Mouse (Mus musculus) MEL (cell line): ENCODE results near the gene Tapbp. TPM values are rescaled to one million over a fixed set of nuclear protein-coding genes. Genes with fewer than 3 reads are reported as not detected.
"Not testable (repeated sequence)": the region's sequence is repeated elsewhere in the genome, so short reads cannot be mapped to it uniquely, and the experiment has no call there.

ENCODE experiments used
- DNase-seq: peaks from one replicate; pipeline ENCODE4 v3.0.0; 2011; ENCODE audit warnings: low read depth, low spot score
- H3K27ac ChIP-seq: 2 replicates; pipeline ENCODE4 v1.5.1; 2012; ENCODE audit warnings: low read depth, mild to moderate bottlenecking, control low read depth, low read length, moderate library complexity; ENCODE audit not compliant: control insufficient read depth
- H3K27me3 ChIP-seq, 2 experiments: fragments of 150-350 bp in 1 of 2; sonication (generic) in 1 of 2; 2 replicates each; pipeline ENCODE4 v1.6.1; 2012; ENCODE audit warnings: low read length in 2 of 2, mild to moderate bottlenecking in 2 of 2, improper control_type of control experiment in 1 of 2, moderate library complexity in 1 of 2; ENCODE audit not compliant: insufficient read depth in 2 of 2, control insufficient read depth in 1 of 2
- H3K36me3 ChIP-seq, 2 experiments: 2 replicates each; pipeline ENCODE4 v1.6.1; 2012 to 2014; ENCODE audit warnings: low read length in 2 of 2, improper control_type of control experiment in 1 of 2, inconsistent platforms in 1 of 2, mild to moderate bottlenecking in 1 of 2; ENCODE audit not compliant: insufficient read depth in 2 of 2, control insufficient read depth in 1 of 2
- H3K4me1 ChIP-seq, 2 experiments: fragments of 150-350 bp in 1 of 2; sonication (generic) in 1 of 2; 2 replicates each; pipeline ENCODE4 v1.6.1; 2012; ENCODE audit warnings: low read length in 2 of 2, improper control_type of control experiment in 1 of 2, mild to moderate bottlenecking in 1 of 2; ENCODE audit not compliant: insufficient read depth in 2 of 2, control insufficient read depth in 1 of 2
- H3K4me3 ChIP-seq, 2 experiments: fragments of 150-350 bp in 1 of 2; sonication (generic) in 1 of 2; 2 replicates each; pipeline ENCODE4 v1.5.1; 2012; ENCODE audit warnings: low read depth in 2 of 2, low read length in 2 of 2, mild to moderate bottlenecking in 2 of 2, moderate library complexity in 2 of 2, control low read depth in 1 of 2, improper control_type of control experiment in 1 of 2; ENCODE audit not compliant: control insufficient read depth in 1 of 2, insufficient read depth in 1 of 2
- H3K79me2 ChIP-seq: 2 replicates; pipeline ENCODE4 v1.6.1; 2012; ENCODE audit warnings: mild to moderate bottlenecking, low read length, moderate library complexity; ENCODE audit not compliant: control insufficient read depth, poor library complexity, insufficient read depth
- H3K9ac ChIP-seq: 2 replicates; pipeline ENCODE4 v1.6.1; 2012; ENCODE audit warnings: low read depth, mild to moderate bottlenecking, control low read depth, low read length, moderate library complexity; ENCODE audit not compliant: control insufficient read depth, poor library complexity, severe bottlenecking
- H3K9me3 ChIP-seq: fragments of 150-350 bp; sonication (generic); replicated peaks from 2 replicates; pipeline ENCODE4 v1.6.1; 2012; ENCODE audit warnings: mild to moderate bottlenecking, low read length, improper control_type of control experiment, moderate library complexity; ENCODE audit not compliant: insufficient read depth
- CTCF ChIP-seq, 3 experiments: IDR thresholded peaks in 2 of 3; conservative IDR thresholded peaks in 1 of 3; 2 replicates each; pipeline ENCODE4 v1.5.1; 2011 to 2012; ENCODE audit warnings: low read length in 3 of 3, low read depth in 2 of 3, mild to moderate bottlenecking in 2 of 3, improper control_type of control experiment in 1 of 3, inconsistent platforms in 1 of 3, mixed read lengths in 1 of 3, moderate library complexity in 1 of 3; ENCODE audit not compliant: control insufficient read depth in 1 of 3, insufficient read depth in 1 of 3, poor library complexity in 1 of 3, severe bottlenecking in 1 of 3
- E2F4 ChIP-seq: IDR thresholded peaks from 2 replicates; pipeline ENCODE4 v1.6.1; 2011; ENCODE audit warnings: low read depth, low read length, improper control_type of control experiment, borderline replicate concordance
- GABPA ChIP-seq: IDR thresholded peaks from 2 replicates; pipeline ENCODE4 v1.6.1; 2012; ENCODE audit warnings: low read depth, mild to moderate bottlenecking, inconsistent platforms, low read length, improper control_type of control experiment, moderate library complexity
- GATA1 ChIP-seq: IDR thresholded peaks from 2 replicates; pipeline ENCODE4 v1.6.1; 2011; ENCODE audit warnings: low read depth, low read length, improper control_type of control experiment
- JUND ChIP-seq: IDR thresholded peaks from 2 replicates; pipeline ENCODE4 v1.6.1; 2011; ENCODE audit warnings: low read depth, mild to moderate bottlenecking, improper control_type of control experiment, low read length
- MAX ChIP-seq: IDR thresholded peaks from 2 replicates; pipeline ENCODE4 v1.6.1; 2011; ENCODE audit warnings: low read length, improper control_type of control experiment
- MXI1 ChIP-seq: IDR thresholded peaks from 2 replicates; pipeline ENCODE4 v1.6.1; 2011; ENCODE audit warnings: mild to moderate bottlenecking, low read depth, low read length, improper control_type of control experiment
- MYB ChIP-seq: IDR thresholded peaks from 2 replicates; pipeline ENCODE4 v1.6.1; 2011; ENCODE audit warnings: mild to moderate bottlenecking, low read depth, low read length, improper control_type of control experiment
- POLR2AphosphoS2 ChIP-seq: IDR thresholded peaks from 2 replicates; pipeline ENCODE4 v1.6.1; 2011; ENCODE audit warnings: low read length, improper control_type of control experiment
- POLR2AphosphoS5 ChIP-seq: IDR thresholded peaks from 2 replicates; pipeline ENCODE4 v1.6.1; 2012; ENCODE audit warnings: low read depth, borderline replicate concordance, mild to moderate bottlenecking, inconsistent platforms, low read length, moderate library complexity, mixed read lengths
- RAD21 ChIP-seq: IDR thresholded peaks from 2 replicates; pipeline ENCODE4 v1.6.1; 2011; ENCODE audit warnings: mild to moderate bottlenecking, low read depth, low read length, improper control_type of control experiment
- SIN3A ChIP-seq: IDR thresholded peaks from 2 replicates; pipeline ENCODE4 v1.6.1; 2012; ENCODE audit warnings: low read length, improper control_type of control experiment, inconsistent platforms
- SMC3 ChIP-seq: IDR thresholded peaks from 2 replicates; pipeline ENCODE4 v1.6.1; 2011; ENCODE audit warnings: low read depth, low read length, improper control_type of control experiment
- TCF12 ChIP-seq: IDR thresholded peaks from 2 replicates; pipeline ENCODE4 v1.6.1; 2014; ENCODE audit warnings: low read depth, mild to moderate bottlenecking, inconsistent platforms, low read length, improper control_type of control experiment, moderate library complexity
- USF2 ChIP-seq, 2 experiments: IDR thresholded peaks; 2 replicates each; pipeline ENCODE4 v1.6.1; 2011 to 2012; ENCODE audit warnings: improper control_type of control experiment in 2 of 2, low read length in 2 of 2, borderline replicate concordance in 1 of 2, inconsistent platforms in 1 of 2, low read depth in 1 of 2, mild to moderate bottlenecking in 1 of 2; ENCODE audit not compliant: insufficient read depth in 1 of 2
- polyA plus RNA-seq, 2 experiments: library from polyadenylated mRNA; stranded (reverse) in 1 of 2; unstranded in 1 of 2; fragments of >175 nt in 1 of 2; fragments of >200 nt in 1 of 2; gene quantifications; 2 replicates each; pipeline versions ENCODE4 v1.2.1 to v1.2.4; 2012; ENCODE audit warnings: low replicate concordance in 2 of 2, low read depth in 1 of 2; ENCODE audit not compliant: insufficient read length in 2 of 2, insufficient read depth in 1 of 2, missing spikeins in 1 of 2
- total RNA-seq: library from RNA; depleted of rRNA; stranded (reverse); fragments of 300-350 nt; gene quantifications from 2 replicates; pipeline ENCODE4 v1.2.3, GENCODE M21; 2012

Gene Tapbp
- total and polyA plus RNA-seq, 3 experiments: 24.3 to 33.3 TPM; not detected in 1

DNA sequence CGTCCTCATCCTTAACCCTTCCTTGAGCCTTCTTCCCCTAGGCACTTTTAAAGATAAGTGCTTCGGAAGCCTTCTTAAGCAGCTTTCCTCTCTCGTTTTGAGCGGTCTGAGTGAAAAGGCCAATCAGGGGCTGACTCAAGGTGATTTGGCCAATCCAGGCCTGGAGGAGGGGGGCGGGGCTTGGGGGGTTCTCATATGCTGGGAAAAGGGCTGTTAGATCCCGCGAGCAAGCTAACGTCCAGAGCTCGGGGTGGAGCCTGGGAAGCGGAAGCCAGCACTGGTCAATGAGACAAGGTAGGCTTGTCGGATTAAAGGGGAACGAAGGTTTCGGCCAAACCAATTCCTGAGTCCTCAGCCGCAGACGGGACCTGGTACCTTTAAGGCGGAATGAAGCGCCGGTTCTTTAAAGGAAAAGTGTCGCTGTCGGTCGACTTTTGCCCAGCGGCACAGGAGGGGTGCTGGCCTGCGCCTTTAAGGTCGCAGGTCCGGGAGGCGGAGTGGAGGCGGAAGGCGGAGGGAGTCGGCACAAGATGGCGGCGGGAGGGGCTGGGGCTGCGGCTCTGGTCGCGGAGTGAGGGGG, at the start of gene Tapbp, which contains the start of gene Zbtb22 (continued):
- TF ChIP-seq E2F4: no peak
- TF ChIP-seq GABPA: no peak
- peak in 1 of 2 experiments; percentile 81; a peak in 2 of 4 replicates for TF ChIP-seq USF2 (IDR thresholded peaks at IDR 0.05; ENCODE audit: borderline replicate concordance in 1 of 2, insufficient read depth in 1 of 2, low read depth in 1 of 2, low read length in 2 of 2)

GRCm38 (mm10) chr17:33873537-33873936, 42.2 kb upstream of the Tapbp start, which contains the start of gene Gm7029:
Gene Gm7029, plus strand, starts transcription at chr17:33873837.
- not testable (repeated sequence) for H3K4me1 ChIP-seq, H3K9ac ChIP-seq, H3K36me3 ChIP-seq, H3K27ac ChIP-seq, H3K79me2 ChIP-seq, DNase-seq, H3K27me3 ChIP-seq, H3K9me3 ChIP-seq, H3K4me3 ChIP-seq

GRCm38 (mm10) chr17:33874411-33874810, 41.3 kb upstream of the Tapbp start:
- no peak overlapping the region for H3K27ac ChIP-seq
- no peak for TF ChIP-seq GABPA
- no peak for TF ChIP-seq MYB
- TF ChIP-seq TCF12: no peak
- TF ChIP-seq GATA1: no peak
- TF ChIP-seq MXI1: no peak
- TF ChIP-seq POLR2AphosphoS2: no peak
- TF ChIP-seq POLR2AphosphoS5: no peak
- TF ChIP-seq JUND: no peak
- no peak for TF ChIP-seq SIN3A
- TF ChIP-seq MAX: no peak
- no peaks in the 10 kb centered on the region; a peak in 1 of 4 replicates for H3K36me3 ChIP-seq
- no peaks in the 10 kb centered on the region for H3K4me1 ChIP-seq
- H3K9ac ChIP-seq: no peak overlapping the region
- H3K9me3 ChIP-seq: no peaks in the 10 kb centered on the region
- no peaks in the 10 kb centered on the region for H3K27me3 ChIP-seq
- H3K4me3 ChIP-seq: no peak overlapping the region
- DNase-seq: no peak
- no peaks in the 10 kb centered on the region for H3K79me2 ChIP-seq

DNA sequence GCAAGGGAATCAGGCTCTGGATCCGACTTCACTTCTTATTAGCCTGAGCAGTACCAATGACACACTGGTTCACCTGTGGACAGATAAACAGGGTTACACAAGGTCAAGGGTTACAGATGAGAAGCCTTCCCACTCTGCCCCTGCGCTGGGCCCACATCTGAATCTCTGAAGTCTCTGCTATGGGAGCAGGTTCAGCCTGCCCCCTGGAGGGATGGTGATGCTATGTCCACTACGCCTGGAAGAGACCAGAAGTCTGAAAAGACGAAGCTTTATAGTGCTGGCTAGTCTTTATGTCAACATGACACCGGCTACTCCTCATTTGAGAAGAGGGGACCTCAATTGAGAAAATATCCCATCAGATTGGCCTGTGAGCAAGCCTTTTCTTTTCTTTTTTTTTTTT, 39.9 kb upstream of the Tapbp start:
- H3K9ac ChIP-seq, H3K9me3 ChIP-seq, H3K27me3 ChIP-seq, H3K36me3 ChIP-seq, H3K79me2 ChIP-seq, H3K4me3 ChIP-seq, H3K4me1 ChIP-seq, H3K27ac ChIP-seq, DNase-seq: not testable (repeated sequence)
- TF ChIP-seq SMC3 (0 out of 2 replicates have a peak, but pooled peaks have one; percentile 7), CTCF (IDR thresholded peaks at IDR 0.05 in 2 of 3, conservative IDR thresholded peaks at IDR 0.05 in 1 of 3; ENCODE audit: control insufficient read depth in 1 of 3, insufficient read depth in 1 of 3, low read depth in 2 of 3, low read length in 3 of 3, poor library complexity in 1 of 3, severe bottlenecking in 1 of 3) (peak in 2 of 3 experiments; percentile 17 to 25; a peak in 1 of 6 replicates), RAD21 (peak; percentile 1; the same call in 1 of the 2 replicates)

DNA sequence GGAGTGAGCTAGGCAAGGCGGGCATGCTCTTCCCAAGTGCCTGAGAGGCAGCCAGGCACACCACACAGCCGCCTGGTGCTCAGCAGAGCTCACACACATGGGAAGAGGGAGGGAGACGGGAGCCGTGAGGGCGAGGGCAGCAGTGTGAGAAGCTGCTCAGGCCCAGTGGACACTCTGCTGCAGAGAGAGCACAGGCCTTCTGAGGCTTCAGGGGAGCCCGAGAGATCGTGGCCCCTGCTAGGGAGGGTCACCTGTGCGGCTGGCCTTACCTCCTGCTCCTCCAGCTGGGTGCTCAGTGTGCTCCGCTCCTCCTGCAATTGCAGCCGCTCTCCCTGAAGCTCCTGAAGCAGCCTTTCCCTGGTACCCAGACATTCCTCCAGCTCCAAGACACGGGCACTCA, 31.4 kb upstream of the Tapbp start:
- H3K27me3 ChIP-seq, H3K27ac ChIP-seq, H3K9me3 ChIP-seq, H3K4me3 ChIP-seq, DNase-seq, H3K9ac ChIP-seq: not testable (repeated sequence)
- Histone ChIP-seq H3K36me3 (peaks cover 2 to 13% of the 10 kb centered on the region in 2 experiments; a peak in 3 of 4 replicates), H3K4me1 (peaks cover 4 to 14% of the 10 kb centered on the region in 2 experiments), H3K79me2 (peaks cover 18% of the 10 kb centered on the region)
